Mouse (Mus musculus) embryonic fibroblast, embryonic 13.5 days (primary cell): ENCODE measurements around the gene Tek.

Experiments used
- CTCF ChIP-seq: IDR thresholded peaks from 2 replicates; pipeline ENCODE4 v1.5.1; 2011; ENCODE audit warnings: mild to moderate bottlenecking, control low read depth, low read length, moderate library complexity, borderline replicate concordance; ENCODE audit not compliant: insufficient read depth
- POLR2A ChIP-seq: IDR thresholded peaks from 2 replicates; pipeline ENCODE4 v1.6.1; 2011; ENCODE audit warnings: low read depth, mild to moderate bottlenecking, control low read depth, low read length, moderate library complexity

DNA sequence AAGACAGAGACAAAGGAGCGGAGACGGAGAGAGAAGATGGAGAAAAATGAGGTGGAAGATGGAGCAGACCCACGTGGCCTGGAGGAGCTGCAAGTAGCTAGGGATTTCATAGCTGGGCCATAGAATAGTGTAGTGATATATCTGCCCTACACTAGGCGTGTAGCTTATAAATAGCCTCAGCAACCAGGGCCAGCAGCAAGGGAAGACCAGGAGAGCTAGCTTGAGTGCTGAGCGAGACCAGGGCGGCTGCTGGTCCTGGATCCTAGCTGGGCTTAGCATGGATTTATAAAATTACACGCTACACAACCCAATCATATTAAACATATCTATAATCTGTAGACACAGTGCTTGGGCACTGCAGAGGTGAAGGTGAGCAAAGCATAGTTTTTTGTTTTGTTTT lies 27.1 kb downstream of the Tek start:
- no peak for TF ChIP-seq CTCF
- TF ChIP-seq POLR2A: no peak
